Mouse (Mus musculus) adrenal gland, postnatal 10 days (tissue): Measurements from ENCODE around the gene Usp28. TPM values are rescaled to one million over a fixed set of nuclear protein-coding genes. Genes with fewer than 3 reads are reported as not detected.
"Not testable (repeated sequence)": the region's sequence is repeated elsewhere in the genome, so short reads cannot be mapped to it uniquely, and the experiment has no call there.

ENCODE experiments used
- DNase-seq: peaks from one replicate; pipeline ENCODE4 v3.0.0; 2021; ENCODE audit warnings: mixed read lengths
- long read RNA-seq, 2 experiments: library from polyadenylated mRNA; stranded (forward); transcript quantifications; one replicate each; pipeline ENCODE4 v2.0.0; 2021
- total RNA-seq, 2 experiments: library from RNA; stranded (reverse); gene quantifications; 2 replicates each; pipeline ENCODE4 v1.2.3; 2021

Usp28 gene
- 10 to 100 TPM; 18.1 to 27.1 TPM for total RNA-seq
- long read RNA-seq, experiment 1, full-length matches to known transcripts, result 1 of 8 reads
- long read RNA-seq, experiment 1, partial matches to known transcripts, result 1 of 8 reads
- long read RNA-seq, experiment 1, other reads (novel, unspliced or antisense), result 6 of 8 reads
- long read RNA-seq, experiment 2, full-length matches to known transcripts, result 5 of 15 reads
- long read RNA-seq, experiment 2, partial matches to known transcripts, result 1 of 15 reads
- long read RNA-seq, experiment 2, other reads (novel, unspliced or antisense), result 9 of 15 reads

DNA sequence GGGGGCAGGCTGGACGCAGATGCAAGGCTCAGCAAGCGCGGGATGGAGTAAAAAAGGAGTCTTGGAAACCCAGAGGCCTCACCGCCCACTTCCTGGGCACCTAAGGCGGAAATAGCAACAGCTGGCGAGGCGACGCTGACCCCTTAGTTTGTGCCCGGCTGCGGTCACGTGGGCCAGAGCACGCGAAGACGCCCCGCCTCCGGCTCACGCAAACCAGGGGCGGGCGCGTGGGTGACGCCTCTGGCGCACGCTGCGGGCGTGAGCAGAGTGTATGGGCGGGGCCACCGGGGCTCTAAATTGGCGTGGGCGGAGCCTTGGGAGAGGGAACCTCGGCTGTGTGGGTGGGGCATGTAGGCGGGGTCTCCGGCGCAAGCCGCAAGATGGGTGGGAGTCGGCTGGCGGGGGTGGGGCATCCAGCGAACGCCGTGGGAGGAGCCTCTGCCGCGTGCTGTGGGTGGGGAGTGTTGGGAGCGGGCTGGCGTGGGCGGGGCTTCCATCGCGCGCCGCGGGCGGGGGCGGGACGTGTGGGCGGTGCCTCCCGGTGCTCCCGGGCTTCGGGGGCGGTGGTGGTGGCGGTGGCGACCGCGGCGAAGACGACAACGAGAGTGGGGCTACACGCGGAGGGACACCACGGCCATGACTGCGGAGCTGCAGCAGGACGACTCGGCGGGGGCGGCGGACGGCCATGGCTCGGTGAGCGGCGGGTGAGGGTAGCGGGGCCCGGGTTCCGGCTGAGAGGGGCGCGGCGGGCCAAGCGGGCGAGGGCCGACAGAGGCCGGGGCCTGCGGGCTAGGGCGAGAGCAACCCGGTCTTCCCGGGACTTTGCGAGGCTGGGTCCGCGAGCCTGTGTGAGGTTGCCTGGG lies at the start of gene Usp28:
Usp28 (plus strand) TSS at position 531 of the 863 bp plus-strand sequence.
- DNase-seq, result peak; percentile 100

DNA sequence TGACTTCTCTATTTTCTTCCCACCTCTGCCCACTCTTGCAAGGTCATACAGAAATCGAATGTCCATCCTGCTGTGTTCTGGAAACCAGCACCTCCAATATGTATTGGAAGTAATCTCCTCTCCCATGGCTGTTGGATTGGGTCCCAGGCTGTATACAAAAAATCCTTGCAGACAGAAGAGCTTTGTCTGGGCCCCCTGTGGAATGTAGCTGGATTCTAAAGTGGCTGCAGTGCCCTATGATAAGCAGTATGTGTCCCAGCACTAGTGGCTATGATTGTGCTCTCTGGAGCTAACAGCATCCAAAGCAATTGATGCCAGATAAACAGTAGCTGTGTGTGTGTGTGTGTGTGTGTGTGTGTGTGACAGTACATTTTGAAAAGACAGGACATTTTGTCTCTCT lies 42.8 kb upstream of the Usp28 start:
- no peak for DNase-seq

DNA sequence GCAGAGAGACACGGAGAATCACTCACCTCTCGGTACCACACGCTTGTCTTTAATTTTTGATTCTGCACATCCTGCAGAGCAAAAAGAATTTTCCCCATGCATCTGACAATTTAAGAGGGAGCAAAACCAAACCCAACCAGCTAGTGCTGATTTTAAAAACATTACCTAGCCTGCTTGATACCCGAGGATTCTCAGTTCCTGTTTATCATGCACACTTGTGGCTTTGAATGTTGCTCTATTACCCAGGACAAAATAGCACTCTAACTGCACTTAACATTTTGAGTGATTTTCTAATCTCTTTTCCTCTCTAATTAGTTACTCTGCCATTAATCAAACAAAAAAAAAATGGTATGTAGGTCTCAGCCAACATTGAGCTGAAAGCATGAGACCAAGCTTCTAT lies 37.6 kb upstream of the Usp28 start:
- DNase-seq, result no peak

DNA sequence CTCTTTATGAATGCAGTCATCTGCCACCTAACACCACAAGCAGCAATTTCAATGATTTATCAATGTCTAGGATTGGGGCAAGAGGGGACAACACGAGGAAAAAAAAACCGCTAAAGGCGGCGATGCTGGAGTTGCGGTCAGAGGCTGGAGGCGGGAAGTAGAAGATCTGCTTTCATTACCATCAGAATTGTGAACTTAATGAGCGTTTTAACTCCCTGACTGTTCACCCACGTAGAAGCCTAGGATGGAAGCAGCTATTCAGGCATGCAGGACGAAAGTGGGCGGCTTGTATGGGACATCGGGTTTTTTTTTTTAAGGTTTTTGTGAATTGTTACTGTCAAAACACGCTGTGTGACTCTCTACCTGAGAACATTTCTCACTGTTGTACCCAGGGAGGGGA lies 23.9 kb upstream of the Usp28 start:
- DNase-seq, result no peak

DNA sequence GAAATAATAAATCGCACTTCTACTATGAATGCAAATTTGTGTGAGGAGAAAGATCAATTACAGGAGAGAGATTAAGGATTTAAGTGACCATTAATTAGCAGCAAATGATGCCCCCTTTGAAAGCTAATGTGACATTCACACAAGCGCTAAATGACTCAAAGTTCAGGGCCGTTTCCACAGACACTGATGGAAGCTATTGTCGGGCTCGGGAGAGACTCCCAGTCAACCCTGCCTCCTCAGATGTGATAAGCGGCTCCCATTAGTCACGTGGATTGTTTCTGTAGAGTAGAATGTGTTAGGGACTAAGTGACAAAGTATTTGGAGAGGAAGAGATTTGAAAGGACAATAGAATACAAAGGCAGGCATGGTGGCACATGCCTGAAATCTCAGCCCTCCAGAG lies 23.0 kb upstream of the Usp28 start:
- DNase-seq, result peak; percentile 16

DNA sequence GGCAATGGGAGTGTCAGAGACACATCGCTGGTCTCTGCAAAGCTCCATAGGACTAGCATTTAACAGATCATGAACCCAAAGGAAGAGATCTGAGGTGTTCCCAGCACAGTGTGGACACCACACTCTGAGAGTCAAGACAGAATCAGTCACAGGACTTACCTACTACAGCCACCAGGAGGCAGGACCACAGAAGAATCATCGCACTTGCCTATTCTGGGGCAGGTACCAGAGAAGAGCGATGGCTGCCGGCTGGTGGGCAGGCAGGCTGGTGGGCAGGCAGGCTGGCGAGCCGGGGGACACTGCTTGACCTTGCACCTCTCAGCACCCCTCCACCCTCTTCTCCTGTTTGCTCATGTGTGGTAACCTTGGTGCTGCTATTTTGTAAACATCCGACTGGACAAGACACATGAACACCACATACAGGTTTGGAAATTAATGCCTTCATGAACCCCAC lies 20.6 kb upstream of the Usp28 start, which contains the start of gene Htr3b:
Htr3b (minus strand) TSS at position 404 of the 454 bp plus-strand sequence.
- peak; percentile 13 for DNase-seq

DNA sequence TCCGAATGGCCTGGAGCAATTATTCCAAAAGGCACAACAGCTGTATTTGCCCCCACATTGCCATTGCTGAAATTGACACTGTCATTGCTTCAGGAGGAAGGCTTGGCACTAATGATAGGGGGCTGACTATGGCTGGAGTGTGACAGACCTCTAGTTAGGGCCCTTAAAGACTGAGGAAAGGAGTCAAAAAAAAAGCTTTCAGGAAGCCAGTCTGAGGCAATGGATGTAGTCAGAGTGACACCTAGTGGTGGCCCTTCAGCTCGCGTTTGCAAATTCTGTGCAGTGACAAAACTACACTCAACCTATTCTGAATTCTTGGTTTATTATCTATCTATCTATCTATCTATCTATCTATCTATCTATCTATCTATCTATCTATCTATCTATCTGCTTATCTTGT lies 12.7 kb upstream of the Usp28 start:
- peak; percentile 67 for DNase-seq

DNA sequence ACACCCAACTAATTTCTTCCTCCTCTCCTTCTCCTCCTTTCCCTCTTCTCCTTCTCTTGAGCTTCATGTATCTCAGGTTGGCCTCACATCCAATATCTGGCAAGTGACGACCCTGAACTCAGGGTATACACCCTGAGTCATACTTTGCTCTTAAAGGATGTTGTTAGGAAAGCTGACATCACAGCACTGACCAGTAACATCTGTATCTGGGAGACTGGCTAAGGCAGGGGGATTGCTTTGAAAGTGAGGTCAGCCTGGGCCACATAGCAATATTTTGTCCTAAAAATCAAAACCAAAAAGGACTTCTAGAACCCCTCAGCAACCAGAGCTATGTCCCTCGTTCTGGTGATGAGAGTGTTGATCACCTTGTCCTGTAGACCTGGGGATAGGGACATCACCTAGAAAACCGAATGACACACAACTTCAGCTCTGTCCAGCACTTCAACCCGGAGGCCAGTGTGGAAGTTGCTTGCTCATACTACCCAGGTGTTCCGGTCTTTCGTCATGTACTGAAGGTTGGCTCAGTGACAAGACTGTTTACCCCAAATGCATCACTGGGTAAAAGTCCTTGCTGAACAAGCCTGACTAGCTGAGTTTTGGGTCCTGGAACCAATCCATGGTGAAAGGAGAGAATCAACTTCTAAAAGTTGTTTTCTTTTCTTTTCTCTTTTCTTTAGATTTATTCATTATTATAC lies 8.4 kb upstream of the Usp28 start:
- DNase-seq, result no peak

DNA sequence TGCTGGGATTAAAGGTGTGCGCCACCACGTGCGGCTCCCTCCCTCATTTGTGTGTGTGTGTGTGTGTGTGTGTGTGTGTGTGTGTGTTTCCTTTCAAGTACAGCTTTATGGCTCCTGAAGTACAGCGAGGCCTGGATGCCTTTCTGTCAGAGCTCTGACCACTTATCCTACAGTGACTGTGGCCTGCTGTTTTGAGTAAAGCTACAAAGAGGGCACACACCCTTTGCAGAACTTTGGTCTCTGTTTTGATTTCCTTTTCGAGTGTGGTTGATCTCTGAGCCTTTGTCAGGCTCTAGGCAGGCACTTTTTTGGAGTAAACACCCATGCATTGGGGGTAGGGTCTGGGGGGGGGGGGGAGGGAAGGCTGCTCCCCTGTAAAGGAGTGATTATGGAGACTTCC lies 4.8 kb upstream of the Usp28 start:
- DNase-seq, result no peak

DNA sequence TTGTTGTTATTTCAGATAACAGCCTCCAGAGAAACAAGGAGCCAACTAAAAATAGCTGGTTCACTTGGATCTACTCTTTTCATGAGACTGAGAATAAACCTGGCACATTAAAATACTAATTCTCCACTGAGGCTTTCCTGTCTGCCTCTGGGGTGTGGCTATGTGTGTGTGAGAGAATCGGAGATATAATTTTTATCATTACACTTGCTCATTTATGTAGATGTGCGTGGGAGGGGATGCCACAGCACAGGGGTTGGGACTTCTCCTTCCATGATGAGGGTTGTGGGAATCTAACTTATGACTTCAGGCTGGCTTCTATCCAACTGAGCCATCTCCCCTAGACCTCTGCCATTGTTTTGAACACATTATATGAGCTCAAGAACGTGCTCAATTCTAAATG lies 4.4 kb upstream of the Usp28 start:
- DNase-seq, result no peak

DNA sequence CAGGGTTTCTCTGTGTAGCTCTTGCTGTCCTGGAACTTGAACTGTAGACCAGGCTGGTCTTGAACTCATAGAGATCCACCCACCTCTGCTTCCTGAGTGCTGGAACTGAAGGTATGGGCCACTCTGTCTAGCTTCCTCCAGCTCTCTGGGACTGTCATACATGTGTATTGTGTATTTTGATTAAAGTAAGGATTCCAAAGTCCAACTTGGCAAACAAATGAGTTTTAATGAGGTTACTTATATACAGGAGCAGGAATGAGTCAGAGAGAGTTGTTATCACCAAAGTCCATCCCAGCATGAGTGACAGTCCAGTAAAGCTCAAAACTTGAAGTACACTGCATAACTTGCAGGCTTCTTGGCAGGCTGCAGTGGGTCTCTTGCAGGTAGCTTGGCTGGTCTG lies 3.3 kb upstream of the Usp28 start:
- DNase-seq, result no peak

DNA sequence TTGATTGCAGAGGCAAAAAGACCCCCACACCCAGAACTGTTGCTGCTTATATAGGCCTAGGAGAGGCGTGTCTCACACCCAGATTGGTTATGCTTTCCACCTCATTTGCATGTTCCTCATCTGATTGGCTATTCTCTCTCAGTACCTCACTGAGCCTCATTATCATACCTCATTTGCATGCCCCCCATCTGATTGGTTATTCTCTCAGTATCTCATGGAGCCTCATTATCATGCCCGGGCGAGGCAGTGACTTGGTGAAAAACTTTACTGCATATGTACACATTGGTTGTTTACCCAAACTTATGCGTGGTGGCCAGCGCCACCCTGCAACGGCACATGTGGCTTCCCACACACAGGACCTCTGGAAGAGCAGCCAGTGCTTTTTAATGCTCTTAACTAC lies 1.4 kb upstream of the Usp28 start:
- DNase-seq, result not testable (repeated sequence)

DNA sequence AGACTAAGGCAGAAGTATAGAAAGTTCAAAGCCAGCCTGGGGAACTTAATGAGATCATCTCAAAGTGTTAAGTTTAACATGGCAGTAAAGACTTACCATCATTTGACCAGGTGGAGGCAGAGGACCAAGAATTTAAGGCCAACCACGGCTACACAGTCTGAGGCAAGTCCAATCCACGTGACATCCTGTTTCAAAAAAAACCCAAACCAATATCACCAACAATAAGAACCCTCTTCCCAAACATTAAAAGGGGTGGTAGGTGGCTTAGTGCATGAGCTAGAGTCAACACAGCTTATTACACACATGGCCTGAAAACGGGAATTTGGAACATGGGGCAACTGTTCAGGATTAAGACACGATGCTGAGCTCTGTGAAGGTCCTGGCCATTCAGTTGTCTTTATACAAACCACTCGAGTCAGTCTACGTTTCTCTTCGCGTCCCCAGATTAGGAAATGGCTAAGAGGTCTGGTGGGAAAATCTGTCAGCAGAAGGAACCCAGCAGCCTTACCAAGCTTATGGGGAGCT lies 793 bp upstream of the Usp28 start:
- DNase-seq, result no peak

DNA sequence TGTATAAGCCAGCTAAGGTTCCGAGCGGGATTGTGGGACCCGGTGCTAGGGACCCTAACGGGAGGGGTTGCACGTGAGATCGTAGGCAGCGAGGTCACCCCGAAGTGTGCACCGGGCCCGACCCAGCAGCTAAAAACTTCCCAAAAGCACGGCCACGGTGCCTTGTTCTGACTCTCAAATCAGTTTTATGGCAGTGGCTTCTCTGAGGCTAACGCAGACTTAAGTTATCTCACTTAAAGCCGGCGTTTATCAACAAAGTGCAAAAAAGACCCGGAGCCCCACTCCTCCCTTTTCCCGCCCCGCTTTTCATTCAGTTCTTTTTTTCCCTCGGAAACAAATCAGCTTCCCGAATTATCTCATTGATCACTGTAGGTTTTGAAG lies 523 bp downstream of the Usp28 start:
- DNase-seq, result no peak

DNA sequence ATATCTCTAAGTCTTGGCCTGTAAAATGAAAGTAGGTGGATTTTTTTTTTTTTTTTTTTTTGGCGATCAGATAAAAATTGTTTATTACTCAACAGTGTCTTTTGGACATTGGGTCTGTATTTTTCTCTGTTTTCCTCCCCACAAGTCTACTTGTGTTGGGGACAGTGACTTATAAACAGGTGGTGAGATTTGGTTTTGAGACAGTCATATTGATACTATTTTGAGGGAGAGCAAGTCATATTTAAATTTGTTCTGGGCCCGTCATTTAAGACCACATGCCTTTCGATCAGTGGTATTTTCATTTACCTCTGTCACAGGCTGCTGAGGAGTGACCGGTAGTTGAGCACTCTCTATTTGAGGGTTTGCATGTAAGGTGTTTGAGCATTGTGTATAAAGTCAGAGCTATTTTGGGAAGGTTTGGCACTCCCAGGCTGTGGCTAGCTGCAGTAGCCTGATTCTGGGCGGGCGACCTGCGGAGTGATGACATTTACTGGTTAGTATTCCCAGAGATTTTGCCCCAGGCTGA lies 1.5 kb downstream of the Usp28 start:
- DNase-seq, result peak; percentile 35

DNA sequence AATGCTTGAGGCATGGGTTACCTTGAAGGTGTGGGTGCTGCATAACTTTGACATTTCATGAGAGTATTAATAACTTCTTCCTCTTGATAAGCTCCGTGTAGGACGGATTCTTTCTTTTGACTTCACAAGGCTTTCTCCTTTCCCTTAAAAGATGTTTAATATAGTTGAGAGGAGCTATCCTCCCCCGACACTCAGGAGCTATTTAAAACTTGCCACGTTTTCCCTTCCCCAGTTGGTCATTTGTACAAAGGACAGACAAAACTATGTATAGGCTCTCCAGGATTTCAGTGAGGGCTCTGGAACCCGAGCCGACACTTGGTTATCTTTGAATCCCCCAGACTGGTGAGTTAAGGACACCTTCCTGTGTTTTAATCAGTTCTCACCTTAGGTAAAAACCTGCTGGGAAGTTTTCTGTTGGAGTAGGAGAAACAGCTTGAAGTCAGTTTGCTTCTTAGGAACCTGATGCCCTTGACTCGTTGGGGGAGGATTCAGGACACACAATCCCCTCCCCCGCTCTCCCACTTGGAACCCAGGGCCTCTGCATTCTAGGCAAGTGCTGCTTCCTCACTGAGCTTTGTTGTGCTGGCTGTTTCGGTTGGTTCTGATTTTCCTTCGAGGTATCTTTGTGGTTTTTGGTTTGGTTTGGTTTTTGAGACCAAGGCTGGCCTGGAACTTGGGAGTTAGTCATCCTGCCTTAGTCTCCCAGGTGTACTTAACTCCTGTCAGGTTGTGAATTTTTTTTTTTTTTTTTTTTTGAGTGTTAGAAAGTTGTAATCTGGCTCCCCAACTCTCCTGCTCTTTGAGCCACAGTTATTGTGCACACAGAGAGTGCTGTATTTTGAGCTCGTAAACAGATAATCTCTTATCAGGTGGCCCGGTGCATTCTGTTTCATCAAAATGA lies 2.3 kb downstream of the Usp28 start:
- DNase-seq, result peak; percentile 30

DNA sequence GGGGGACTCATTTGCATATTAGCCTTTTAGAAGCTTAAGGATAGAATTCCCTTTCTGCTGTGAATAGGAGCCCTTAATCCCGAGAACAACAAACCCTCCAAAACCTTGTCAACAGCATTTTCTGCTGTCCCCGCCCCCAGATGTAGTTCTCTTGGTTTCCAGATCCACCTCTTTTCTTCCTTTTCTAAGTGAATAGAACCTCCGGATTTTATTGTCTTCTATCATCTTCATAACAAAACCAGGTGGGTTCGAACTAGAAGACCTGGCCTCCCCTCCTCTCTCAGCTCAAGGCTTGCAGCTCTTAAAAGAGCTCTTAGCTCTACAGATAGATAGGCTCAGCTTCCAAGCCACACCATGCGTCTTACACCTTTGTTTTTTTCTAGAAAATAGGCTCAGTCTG lies 6.5 kb downstream of the Usp28 start:
- DNase-seq, result no peak

DNA sequence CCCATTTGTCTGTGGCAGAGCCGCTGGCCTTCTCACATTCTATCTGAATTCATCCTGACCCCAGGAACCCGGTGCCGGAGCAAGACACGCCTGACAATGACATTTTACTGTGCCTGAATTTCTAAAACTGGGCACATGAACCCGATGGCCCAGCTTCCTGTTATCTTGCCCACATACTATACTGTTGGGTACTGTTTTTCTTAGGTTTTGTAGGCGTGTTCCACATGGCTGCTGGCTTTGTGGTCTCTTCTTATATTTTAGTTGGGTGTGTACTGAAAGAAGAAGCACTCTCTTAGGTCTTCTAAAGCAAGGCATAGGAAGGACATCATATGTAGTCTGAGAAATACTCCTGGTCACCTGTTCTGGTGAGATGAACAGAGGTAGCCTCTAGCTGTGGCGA lies 9.6 kb downstream of the Usp28 start:
- no peak for DNase-seq

DNA sequence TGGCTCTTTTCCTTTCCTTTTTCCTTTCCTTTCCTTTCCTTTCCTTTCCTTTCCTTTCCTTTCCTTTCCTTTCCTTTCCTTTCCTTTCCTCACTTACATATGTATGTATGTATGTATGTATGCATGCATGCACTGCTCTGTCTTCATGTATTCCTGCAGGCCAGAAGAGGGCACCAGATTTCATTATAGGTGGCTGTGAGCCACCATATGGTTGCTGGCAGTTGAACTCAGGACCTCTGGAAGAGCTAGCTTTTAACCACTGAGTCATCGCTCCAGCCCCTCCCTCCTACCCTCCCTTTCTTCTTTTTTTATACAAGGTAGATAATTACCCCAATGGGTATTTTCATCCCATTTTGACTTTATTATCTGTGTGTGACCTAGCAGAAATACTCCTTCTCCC lies 10.6 kb downstream of the Usp28 start:
- DNase-seq, result no peak

DNA sequence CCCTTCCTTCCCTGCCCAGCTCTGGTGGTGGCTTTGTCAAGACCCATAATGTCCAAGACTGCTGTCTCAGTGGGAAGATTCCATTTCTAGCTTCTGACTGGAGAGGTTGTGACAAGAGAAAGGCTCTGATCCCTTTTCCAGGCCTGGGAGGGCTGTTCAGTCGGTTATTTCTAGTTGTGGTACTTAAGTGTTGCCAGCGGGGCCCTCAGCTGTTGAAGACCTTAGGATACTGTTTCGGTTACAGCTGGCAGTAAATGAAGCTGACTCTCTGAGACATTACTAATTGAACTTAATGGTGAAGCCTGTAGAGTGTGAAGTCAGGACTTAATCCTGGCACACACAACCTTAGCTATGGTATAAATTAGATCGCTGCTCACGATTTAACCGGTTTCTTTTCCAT lies 14.1 kb downstream of the Usp28 start:
- DNase-seq, result no peak

DNA sequence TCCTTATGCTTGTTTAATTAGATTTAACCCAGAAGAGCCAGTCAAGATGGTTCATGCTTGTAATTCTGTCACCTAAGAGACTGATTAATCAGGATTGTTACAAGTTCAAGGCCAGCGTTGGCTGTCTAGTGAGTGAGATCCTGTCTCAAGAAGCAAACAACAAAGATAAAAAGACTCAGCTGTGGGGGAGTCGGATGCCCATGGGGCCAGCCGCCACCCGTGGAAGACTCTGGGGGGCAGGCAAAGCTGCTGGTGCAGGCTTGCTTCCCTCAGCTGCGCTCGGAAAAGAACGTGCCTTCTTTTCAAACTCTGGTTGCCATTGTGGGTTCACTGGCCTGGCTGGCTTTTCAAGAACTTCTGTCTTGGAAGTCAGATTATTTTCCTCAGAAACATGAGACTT lies 30.6 kb downstream of the Usp28 start:
- DNase-seq, result no peak
